In genomic region chr3:122647195-122647837, GRCm38 (mm10) we compare ENCODE assay signal across 9 mouse cellular contexts. TPM values are rescaled to one million over a fixed set of nuclear protein-coding genes. Genes with fewer than 3 reads are reported as not detected.
DNase-seq lines count a peak whose midpoint lies in the region; ATAC-seq and TF ChIP-seq lines count a peak whose summit lies in the region.
"Had no signal": no experiment of that assay in that cellular context is flagged by ENCODE, and none has a peak within 500 bp of the region (broad histone marks: within the 10 kb centered on the region; RNA-seq: fewer than 3 reads in every experiment).

No protein-coding gene starts in this region.

- H3K4me2 ChIP-seq in heart, embryonic 12.5 days, result peak overlapping the region; percentile 35; the same call in 1 of the 2 replicates
- peak overlapping the region; percentile 37 for H3K4me2 ChIP-seq in embryonic facial prominence, embryonic 13.5 days

- WGBS in heart, embryonic 12.5 days, result 56% methylated on average over 13 of the region's 13 CpGs
- WGBS in heart, adult 2 months, result 50% methylated on average over 13 of the region's 13 CpGs
- WGBS in embryonic facial prominence, embryonic 13.5 days, result 42% methylated on average over 13 of the region's 13 CpGs
- 29% methylated on average over 13 of the region's 13 CpGs for WGBS in kidney, adult 2 months
- 69% methylated on average over 13 of the region's 13 CpGs for WGBS in thymus, adult 2 months

- ATAC-seq in heart, embryonic 12.5 days (ENCODE audit: insufficient number of reproducible peaks, low FRiP score), result no peak
- ATAC-seq in embryonic facial prominence, embryonic 13.5 days (ENCODE audit: insufficient number of reproducible peaks, insufficient read depth, low FRiP score, low TSS enrichment, low read depth), result no peak
- 0 out of 2 replicates have a peak, but pooled peaks have one; percentile 15 for ATAC-seq in megakaryocyte, adult 5-6 weeks (ENCODE audit: poor library complexity, severe bottlenecking)

- TF ChIP-seq EP300 in heart, adult 2 months (IDR thresholded peaks at IDR 0.05; ENCODE audit: insufficient read depth, low read depth, low read length), result no peak

- no peaks in the 10 kb centered on the region for H3K79me2 ChIP-seq in heart, adult 2 months (replicated peaks; ENCODE audit: control insufficient read depth, insufficient read depth, low read length)

- no peak for TF ChIP-seq POLR2A in heart, adult 2 months (IDR thresholded peaks at IDR 0.05; ENCODE audit: insufficient read depth, low read depth, low read length)
- TF ChIP-seq POLR2A in kidney, adult 2 months (IDR thresholded peaks at IDR 0.05; ENCODE audit: low read depth, low read length), result no peak
- no peak for TF ChIP-seq POLR2A in thymus, adult 2 months (IDR thresholded peaks at IDR 0.05; ENCODE audit: control insufficient read depth, extremely low read depth, insufficient read depth, low read length, poor library complexity)

- no peak overlapping the region for H3K27ac ChIP-seq in heart, embryonic 12.5 days (ENCODE audit: poor library complexity, severe bottlenecking)
- no peak overlapping the region for H3K27ac ChIP-seq in heart, adult 2 months
- peak overlapping the region; percentile 55; the same call in 1 of the 2 replicates for H3K27ac ChIP-seq in embryonic facial prominence, embryonic 13.5 days
- peak overlapping the region; percentile 57 for H3K27ac ChIP-seq in kidney, adult 2 months (ENCODE audit: insufficient read depth, low read depth, low read length)
- H3K27ac ChIP-seq in thymus, adult 2 months (ENCODE audit: control insufficient read depth, insufficient read depth, low read length), result no peak overlapping the region

- no peaks in the 10 kb centered on the region for H3K27me3 ChIP-seq in heart, embryonic 12.5 days (replicated peaks)
- no peaks in the 10 kb centered on the region for H3K27me3 ChIP-seq in heart, adult 2 months (ENCODE audit: control insufficient read depth, insufficient read depth, low read length)
- H3K27me3 ChIP-seq in embryonic facial prominence, embryonic 13.5 days, result no peaks in the 10 kb centered on the region
- H3K27me3 ChIP-seq in kidney, adult 2 months (replicated peaks; ENCODE audit: control insufficient read depth, insufficient read depth, low read length), result no peaks in the 10 kb centered on the region
- no peaks in the 10 kb centered on the region for H3K27me3 ChIP-seq in thymus, adult 2 months (ENCODE audit: control insufficient read depth, insufficient read depth, low read length)

- intact Hi-C loops in heart, adult 2 months (cut with DNase I), result loop anchor here (5.0 kb wide), 1 partner anchor 80 kb away; the partner anchor contains the start of gene Pde5a

- H3K36me3 ChIP-seq in heart, embryonic 12.5 days, result no peaks in the 10 kb centered on the region; the same call in 1 of the 2 replicates
- no peaks in the 10 kb centered on the region for H3K36me3 ChIP-seq in heart, adult 2 months (ENCODE audit: control insufficient read depth, insufficient read depth, low read length)
- no peaks in the 10 kb centered on the region for H3K36me3 ChIP-seq in embryonic facial prominence, embryonic 13.5 days
- no peaks in the 10 kb centered on the region for H3K36me3 ChIP-seq in kidney, adult 2 months (ENCODE audit: control insufficient read depth, insufficient read depth, low read length)
- no peaks in the 10 kb centered on the region for H3K36me3 ChIP-seq in thymus, adult 2 months (ENCODE audit: control insufficient read depth, insufficient read depth, low read length)

- no peak overlapping the region for H3K9ac ChIP-seq in heart, embryonic 12.5 days
- no peak overlapping the region for H3K9ac ChIP-seq in heart, adult 2 months (ENCODE audit: low read depth, low read length)
- H3K9ac ChIP-seq in embryonic facial prominence, embryonic 13.5 days, result 0 out of 2 replicates have a peak overlapping the region, but pooled peaks have one; percentile 37

- no peak for DNase-seq in heart, adult 2 months
- DNase-seq in kidney, adult 2 months, result peak; percentile 81
- DNase-seq in urinary bladder, postnatal 4 days (ENCODE audit: low spot score in 2 of 2), result no peak
- DNase-seq in yolk sac, embryonic 10.5 days (ENCODE audit: low spot score), result no peak
- DNase-seq in thymus, adult 2 months, result no peak
- DNase-seq: gastrocnemius, postnatal 36 days had no signal

- no peaks in the 10 kb centered on the region for H3K4me1 ChIP-seq in heart, embryonic 12.5 days (replicated peaks)
- no peaks in the 10 kb centered on the region for H3K4me1 ChIP-seq in heart, adult 2 months (ENCODE audit: control insufficient read depth, insufficient read depth, low read length)
- H3K4me1 ChIP-seq in embryonic facial prominence, embryonic 13.5 days, result peaks cover 6% of the 10 kb centered on the region
- peaks cover 2% of the 10 kb centered on the region; the same call in 1 of the 2 replicates for H3K4me1 ChIP-seq in kidney, adult 2 months (ENCODE audit: control insufficient read depth, insufficient read depth, low read length)
- no peaks in the 10 kb centered on the region for H3K4me1 ChIP-seq in thymus, adult 2 months (replicated peaks; ENCODE audit: control insufficient read depth, insufficient read depth, low read length)

- TF ChIP-seq CTCF in heart, adult 2 months (IDR thresholded peaks at IDR 0.05), result no peak
- no peak for TF ChIP-seq CTCF in kidney, adult 2 months (conservative IDR thresholded peaks at IDR 0.05; ENCODE audit: insufficient read depth, insufficient read length, low read depth, low read length)
- TF ChIP-seq CTCF in thymus, adult 2 months (IDR thresholded peaks at IDR 0.05; ENCODE audit: borderline replicate concordance, control insufficient read depth, extremely low read depth, insufficient read depth, low read length, poor library complexity), result no peak

- no peaks in the 10 kb centered on the region for H3K9me3 ChIP-seq in heart, embryonic 12.5 days (replicated peaks)
- H3K9me3 ChIP-seq in embryonic facial prominence, embryonic 13.5 days, result no peaks in the 10 kb centered on the region

- H3K4me3 ChIP-seq in heart, embryonic 12.5 days, result no peak overlapping the region
- no peak overlapping the region for H3K4me3 ChIP-seq in heart, adult 2 months
- H3K4me3 ChIP-seq in embryonic facial prominence, embryonic 13.5 days, result no peak overlapping the region
- H3K4me3 ChIP-seq in kidney, adult 2 months (ENCODE audit: insufficient read depth, low read depth, low read length), result peak overlapping the region; percentile 5; the same call in 1 of the 2 replicates
- no peak overlapping the region for H3K4me3 ChIP-seq in thymus, adult 2 months (ENCODE audit: control insufficient read depth, insufficient read depth, low read length)

RNA-seq across cellular contexts. Expression of gene Fnbp1l, which starts 27.8 kb away (rescaled TPM):
- 33.8 and 34.3 TPM in 2 replicates for polyA plus RNA-seq in heart, embryonic 12.5 days (2016; fragmentation: Nextera tagmentation; extraction: Ambion mirVana)
- total RNA-seq in heart, adult 2 months (2021), result 10 to 100 TPM; 17.2 to 17.4 TPM
- polyA plus RNA-seq in heart, adult 2 months (2012; rRNA removed), result 7.6 and 15.0 TPM in 2 replicates
- 62.3 and 77.4 TPM in 2 replicates for polyA plus RNA-seq in embryonic facial prominence, embryonic 13.5 days (2015; fragmentation: Nextera tagmentation; extraction: Ambion mirVana)
- 18.5 and 23.0 TPM in 2 replicates for polyA plus RNA-seq in kidney, adult 2 months (2012; rRNA removed)
- 2.5 and 3.4 TPM in 2 replicates for total RNA-seq in megakaryocyte, adult 5-6 weeks (2015)
- total RNA-seq in megakaryocyte, adult 5-6 weeks (2017), result 4.5 and 6.3 TPM in 2 replicates
- polyA plus RNA-seq in thymus, adult 2 months (2012; rRNA removed), result 5.2 and 6.4 TPM in 2 replicates

Comparison
In these comparisons a context has a peak if more than half of its experiments do, and no peak if none do; other contexts are left out.
1. H3K27ac ChIP-seq: peak in embryonic facial prominence, embryonic 13.5 days (single experiment) and kidney, adult 2 months (single experiment); none in heart, embryonic 12.5 days (single experiment), heart, adult 2 months (single experiment) and thymus, adult 2 months (single experiment).